Mouse (Mus musculus) embryonic facial prominence, embryonic 11.5 days (tissue): ENCODE data around the gene Rhbdf1. TPM values are rescaled to one million over a fixed set of nuclear protein-coding genes. Genes with fewer than 3 reads are reported as not detected.

Source experiments
- ATAC-seq: fragments of 200-750 bp; cut with Nextera tagmentation; replicated peaks from 2 replicates; pipeline ENCODE4 v1.8.0; 2017; ENCODE audit warnings: low read depth; ENCODE audit not compliant: insufficient number of reproducible peaks, low FRiP score, low TSS enrichment
- DNase-seq: peaks from one replicate; pipeline ENCODE4 v3.0.0-alpha.2; 2015; ENCODE audit warnings: low spot score
- H3K27ac ChIP-seq: fragments of 300-500 bp; sonication (generic); replicated peaks from 2 replicates; pipeline ENCODE4 v1.5.1; 2014; ENCODE audit warnings: mild to moderate bottlenecking, low read depth, low read length, control low read depth
- H3K27me3 ChIP-seq: fragments of 300-500 bp; sonication (generic); 2 replicates; pipeline ENCODE4 v1.6.1; 2014; ENCODE audit warnings: mild to moderate bottlenecking, low read length, moderate library complexity, mixed read lengths; ENCODE audit not compliant: control insufficient read depth, insufficient read depth
- H3K36me3 ChIP-seq: fragments of 300-500 bp; sonication (generic); replicated peaks from 2 replicates; pipeline ENCODE4 v1.6.1; 2014; ENCODE audit warnings: low read depth, mild to moderate bottlenecking, low read length, moderate library complexity, mixed read lengths; ENCODE audit not compliant: control insufficient read depth, insufficient read depth
- H3K4me1 ChIP-seq: fragments of 300-500 bp; sonication (generic); 2 replicates; pipeline ENCODE4 v1.6.1; 2014; ENCODE audit warnings: low read length, mixed read lengths; ENCODE audit not compliant: control insufficient read depth, insufficient read depth
- H3K4me2 ChIP-seq: fragments of 300-500 bp; sonication (generic); 2 replicates; pipeline ENCODE4 v1.6.1; 2014; ENCODE audit warnings: low read depth, mild to moderate bottlenecking, control low read depth, low read length, moderate library complexity
- H3K4me3 ChIP-seq: fragments of 300-500 bp; sonication (generic); 2 replicates; pipeline ENCODE4 v1.5.1; 2014; ENCODE audit warnings: low read depth, low read length, control low read depth
- H3K9ac ChIP-seq: fragments of 300-500 bp; sonication (generic); replicated peaks from 2 replicates; pipeline ENCODE4 v1.6.1; 2014; ENCODE audit warnings: mild to moderate bottlenecking, control low read depth, low read length
- H3K9me3 ChIP-seq: fragments of 300-500 bp; sonication (generic); replicated peaks from 2 replicates; pipeline ENCODE4 v1.6.1; 2016; ENCODE audit warnings: mild to moderate bottlenecking, low read length, inconsistent platforms, mixed read lengths; ENCODE audit not compliant: control insufficient read depth
- WGBS: fragments of 180-500 bp; shearing (Covaris S2); extraction: QIAGEN DNeasy Blood & Tissue Kit; methylation state at CpG from one replicate; pipeline ENCODE4 v1.1.7; 2014; 5-methylcytosine and 5-hydroxymethylcytosine counted together
- polyA plus RNA-seq: library from polyadenylated mRNA; unstranded; fragments of >200 nt; fragmentation: Nextera tagmentation; extraction: Ambion mirVana; gene quantifications from 2 replicates; pipeline ENCODE4 v1.2.1, GENCODE M21; 2014

The Rhbdf1 gene
- polyA plus RNA-seq, 1 experiment from 2014 or later: 21.6 TPM

DNA sequence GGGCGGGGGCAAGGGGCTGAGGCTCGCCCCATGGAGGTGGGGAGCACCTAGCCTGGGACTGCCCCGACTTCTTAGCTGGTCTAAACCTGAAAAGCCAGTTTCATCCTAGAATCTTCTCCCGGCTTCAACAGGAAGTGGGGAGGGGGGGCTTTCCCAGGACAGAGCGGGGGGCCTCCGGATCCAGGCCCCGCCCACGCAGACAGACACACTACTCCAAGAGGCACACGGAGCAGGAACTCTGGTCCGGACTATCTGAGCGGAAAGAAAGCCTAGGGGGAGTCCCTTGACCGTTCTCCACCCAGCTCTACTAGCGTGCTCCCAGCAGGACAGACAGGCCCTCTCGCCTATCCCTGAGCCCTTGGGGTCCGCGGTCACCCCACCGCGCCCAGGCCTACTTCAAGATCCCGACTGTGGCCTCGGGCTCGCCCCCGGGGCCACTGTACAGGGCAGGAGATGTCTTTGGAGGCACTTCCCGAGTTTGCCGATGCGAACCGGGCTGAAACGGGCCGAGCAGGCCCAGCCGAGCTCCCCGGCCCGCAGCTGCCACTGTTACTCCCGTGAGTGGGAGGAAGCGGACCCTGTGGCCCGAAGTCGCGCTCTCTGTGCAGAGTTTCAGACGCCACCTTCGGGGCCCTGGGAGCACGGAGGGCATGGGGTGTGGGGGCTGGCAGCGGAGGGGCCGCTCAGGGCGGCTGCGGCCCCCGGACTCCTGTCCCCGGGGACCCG lies 712 bp downstream of the Rhbdf1 start:
- under 1% methylated on average over 46 of the region's 46 CpGs for WGBS
- Histone ChIP-seq H3K9me3 (no peaks in the 10 kb centered on the region), H3K9ac (peak overlapping the region; percentile 89), H3K4me2 (peak overlapping the region; percentile 96), H3K27ac (peak overlapping the region; percentile 80), H3K4me3 (peak overlapping the region; percentile 86), H3K27me3 (no peaks in the 10 kb centered on the region), H3K36me3 (no peaks in the 10 kb centered on the region), H3K4me1 (peaks cover 9% of the 10 kb centered on the region; the same call in 1 of the 2 replicates)
- DNase-seq (peak; percentile 78), ATAC-seq (peak; percentile 62)

DNA sequence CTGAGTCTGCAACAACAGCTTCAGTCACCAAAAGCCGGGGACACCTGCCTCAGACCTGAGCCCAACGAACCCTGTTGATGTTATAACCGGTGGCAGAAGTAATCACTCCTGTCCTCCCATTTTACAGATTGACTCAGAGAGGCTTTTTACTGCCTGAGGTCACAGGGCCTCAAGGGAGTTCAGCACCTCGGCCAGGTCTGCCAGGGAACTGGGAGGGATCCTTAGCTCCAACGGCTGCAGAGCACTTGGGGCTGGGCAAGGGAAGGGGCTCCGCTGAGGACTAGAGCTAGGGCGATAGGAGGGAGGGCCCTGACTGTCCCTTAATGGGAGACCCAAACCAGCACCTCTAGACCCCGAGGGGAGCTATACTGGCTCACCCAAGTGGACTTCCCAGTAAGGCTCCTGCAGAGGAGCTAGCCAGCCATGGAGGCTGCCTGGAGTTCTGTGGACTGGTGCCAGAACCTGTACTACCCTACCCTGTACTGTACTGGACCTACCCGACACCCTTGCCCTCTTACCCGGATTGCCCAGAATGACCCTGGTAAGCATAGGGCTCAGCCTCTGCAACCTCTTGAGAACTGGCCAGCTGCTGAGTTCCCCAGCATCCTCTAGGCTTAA lies 1.4 kb downstream of the Rhbdf1 start:
- WGBS: 35% methylated on average over 10 of the region's 10 CpGs
- Histone ChIP-seq H3K36me3 (no peaks in the 10 kb centered on the region), H3K9ac (peak overlapping the region; percentile 89; the same call in 1 of the 2 replicates), H3K27me3 (no peaks in the 10 kb centered on the region), H3K4me2 (peak overlapping the region; percentile 96), H3K4me3 (peak overlapping the region; percentile 86), H3K9me3 (no peaks in the 10 kb centered on the region), H3K27ac (peak overlapping the region; percentile 80; the same call in 1 of the 2 replicates), H3K4me1 (peaks cover 9% of the 10 kb centered on the region; the same call in 1 of the 2 replicates)
- no peak for DNase-seq
- ATAC-seq: peak; percentile 2

DNA sequence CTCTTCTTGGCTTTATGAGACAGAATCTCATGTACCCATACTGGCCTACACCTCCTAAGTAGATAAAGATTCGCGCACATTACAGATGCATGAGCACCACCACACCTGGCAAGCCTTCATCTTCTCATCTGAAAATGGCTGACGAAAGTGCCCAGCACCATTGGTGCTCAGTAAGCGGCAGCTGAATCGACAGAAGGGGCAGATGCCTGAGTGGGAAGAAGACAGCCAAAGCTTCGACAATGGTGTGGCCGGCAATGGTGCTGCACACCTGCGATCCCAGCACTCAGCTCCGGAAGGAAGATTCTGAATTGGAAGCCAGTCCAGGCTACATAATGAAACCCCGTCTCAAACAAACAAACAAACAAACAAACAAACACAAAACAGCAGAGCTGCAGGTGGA lies 2.8 kb downstream of the Rhbdf1 start:
- no peak overlapping the region for H3K9ac ChIP-seq
- peaks cover 3% of the 10 kb centered on the region; the same call in 1 of the 2 replicates for H3K4me1 ChIP-seq
- H3K9me3 ChIP-seq: no peaks in the 10 kb centered on the region
- no peak overlapping the region for H3K4me2 ChIP-seq
- 86% methylated on average over 10 of the region's 10 CpGs for WGBS
- ATAC-seq (no peak), DNase-seq (no peak)
- H3K27ac ChIP-seq: no peak overlapping the region
- no peak overlapping the region for H3K4me3 ChIP-seq
- no peaks in the 10 kb centered on the region for H3K27me3 ChIP-seq
- H3K36me3 ChIP-seq: no peaks in the 10 kb centered on the region

GRCm38 (mm10) chr11:32218501-32219050 lies 3.5 kb downstream of the Rhbdf1 start:
- Histone ChIP-seq H3K27ac (no peak overlapping the region), H3K27me3 (no peaks in the 10 kb centered on the region), H3K9me3 (no peaks in the 10 kb centered on the region), H3K9ac (no peak overlapping the region; the same call in 1 of the 2 replicates), H3K4me1 (peaks cover 3% of the 10 kb centered on the region; the same call in 1 of the 2 replicates), H3K4me3 (no peak overlapping the region), H3K36me3 (no peaks in the 10 kb centered on the region), H3K4me2 (no peak overlapping the region)
- DNase-seq: peak; percentile 20
- WGBS: 38% methylated on average over 6 of the region's 6 CpGs
- ATAC-seq: no peak

- Histone ChIP-seq H3K9me3 (no peaks in the 10 kb centered on the region), H3K27ac (no peak overlapping the region), H3K36me3 (no peaks in the 10 kb centered on the region; the same call in none of the 2 replicates), H3K4me1 (no peaks in the 10 kb centered on the region), H3K4me2 (no peak overlapping the region), H3K27me3 (no peaks in the 10 kb centered on the region), H3K4me3 (no peak overlapping the region), H3K9ac (0 out of 2 replicates have a peak overlapping the region, but pooled peaks have one; percentile 2)
- WGBS: 29% methylated on average over 8 of the region's 8 CpGs
- ATAC-seq (no peak), DNase-seq (peak; percentile 88)
Measured at GRCm38 (mm10) chr11:32216851-32217250, 5.2 kb downstream of the Rhbdf1 start.

GRCm38 (mm10) chr11:32215372-32216162 lies 6.5 kb downstream of the Rhbdf1 start:
- Histone ChIP-seq H3K27ac (no peak overlapping the region), H3K4me1 (no peaks in the 10 kb centered on the region), H3K36me3 (peaks cover 4% of the 10 kb centered on the region), H3K4me2 (no peak overlapping the region), H3K27me3 (no peaks in the 10 kb centered on the region), H3K9me3 (no peaks in the 10 kb centered on the region), H3K9ac (no peak overlapping the region), H3K4me3 (no peak overlapping the region)
- DNase-seq (no peak), ATAC-seq (no peak)
- WGBS: 91% methylated on average over 18 of the region's 18 CpGs

- H3K9ac ChIP-seq: no peak overlapping the region
- H3K4me1 ChIP-seq: no peaks in the 10 kb centered on the region
- H3K4me3 ChIP-seq: no peak overlapping the region
- H3K9me3 ChIP-seq: no peaks in the 10 kb centered on the region
- H3K36me3 ChIP-seq: peaks cover 14% of the 10 kb centered on the region
- no peaks in the 10 kb centered on the region for H3K27me3 ChIP-seq
- ATAC-seq (no peak), DNase-seq (no peak)
- no peak overlapping the region for H3K4me2 ChIP-seq
- WGBS: 86% methylated on average over 9 of the region's 9 CpGs
- H3K27ac ChIP-seq: no peak overlapping the region
Measured at GRCm38 (mm10) chr11:32210623-32211022, 11.5 kb downstream of the Rhbdf1 start.
